Mouse (Mus musculus) erythroblast, adult 5-6 weeks (primary cell): ENCODE measurements around the gene Ptpra. TPM values are rescaled to one million over a fixed set of nuclear protein-coding genes. Genes with fewer than 3 reads are reported as not detected.
A peak's percentile ranks its signal among the peaks of the same experiment; 100 is the strongest.

Experiments
- ATAC-seq: replicated peaks from 2 replicates; pipeline ENCODE4 v1.8.0; 2016; ENCODE audit warnings: moderate number of reproducible peaks, mild to moderate bottlenecking, moderate TSS enrichment, inconsistent platforms; ENCODE audit not compliant: poor library complexity, low FRiP score, severe bottlenecking
- total RNA-seq, 2 experiments: library from RNA; stranded (forward) in 1 of 2; stranded (reverse) in 1 of 2; fragments of 150-400 nt in 1 of 2; fragments of 200-764, 138-1000 nt in 1 of 2; gene quantifications; 2 replicates each; pipeline versions ENCODE4 v1.2.3 to v1.2.4; 2015 to 2017; ENCODE audit warnings: low replicate concordance in 2 of 2

Ptpra gene
- total RNA-seq, 2 experiments from 2014 or later = 39.8 to 42.1 TPM

GRCm38 (mm10) chr2:130439840-130440480 lies 10.1 kb upstream of the Ptpra start:
- ATAC-seq = no peak

GRCm38 (mm10) chr2:130442162-130442561 lies 7.9 kb upstream of the Ptpra start:
- ATAC-seq = peak; percentile 73

DNA sequence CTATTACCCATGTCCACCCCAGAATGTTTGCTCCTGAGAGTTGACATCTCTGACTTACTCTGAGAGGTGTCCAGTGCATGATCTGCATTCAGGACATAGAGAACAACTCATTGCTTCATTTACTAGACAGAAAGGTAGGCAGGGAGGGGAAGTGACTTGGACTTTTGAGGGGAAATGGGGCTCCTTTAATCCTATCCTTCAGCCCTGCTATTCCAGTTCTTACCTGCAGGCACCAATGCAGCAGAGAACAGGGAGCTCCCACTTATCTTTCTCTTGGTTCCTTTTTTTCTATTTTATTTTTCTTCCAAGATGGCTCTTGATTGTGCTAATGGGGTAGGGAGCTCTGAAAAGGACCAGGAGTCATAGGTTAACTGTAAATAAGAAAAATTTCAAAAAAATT lies 1.6 kb upstream of the Ptpra start:
- ATAC-seq = no peak

DNA sequence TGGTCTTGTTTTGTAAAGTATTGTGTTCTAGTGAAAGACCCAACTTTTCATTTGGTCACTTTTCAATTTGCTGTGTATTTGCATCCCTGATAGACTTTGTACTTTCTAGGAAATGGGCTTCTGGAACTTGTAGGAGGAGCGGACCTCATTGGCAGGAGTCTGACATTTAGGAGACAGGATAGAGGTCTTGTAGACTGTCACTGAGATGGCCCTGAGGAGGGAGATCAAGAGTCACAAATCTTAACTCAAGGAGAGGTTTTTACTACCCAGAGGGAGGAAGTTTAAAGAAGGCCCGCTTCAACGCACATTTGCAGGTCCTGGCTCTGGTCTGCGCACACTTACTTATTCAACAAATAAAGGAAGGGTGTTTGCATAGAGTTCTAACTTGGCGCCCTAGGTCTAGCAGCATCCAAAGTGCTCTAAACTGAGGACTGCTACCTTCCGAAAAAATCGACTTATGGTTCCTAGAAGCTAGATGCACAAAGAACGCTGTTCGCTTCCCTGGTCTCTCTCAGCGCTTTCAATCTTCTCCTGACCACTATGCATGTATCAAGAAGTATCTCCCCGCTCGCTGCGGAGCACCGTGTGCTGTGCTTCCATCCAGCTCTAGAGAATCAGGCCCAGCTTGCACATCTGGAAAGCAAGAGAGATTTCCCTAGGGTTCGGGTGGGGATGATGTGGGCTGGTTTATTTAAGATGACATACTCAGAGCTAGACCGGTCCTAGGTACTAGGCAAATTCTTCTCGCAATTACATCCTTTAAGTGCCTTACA lies 871 bp upstream of the Ptpra start:
- ATAC-seq = no peak

DNA sequence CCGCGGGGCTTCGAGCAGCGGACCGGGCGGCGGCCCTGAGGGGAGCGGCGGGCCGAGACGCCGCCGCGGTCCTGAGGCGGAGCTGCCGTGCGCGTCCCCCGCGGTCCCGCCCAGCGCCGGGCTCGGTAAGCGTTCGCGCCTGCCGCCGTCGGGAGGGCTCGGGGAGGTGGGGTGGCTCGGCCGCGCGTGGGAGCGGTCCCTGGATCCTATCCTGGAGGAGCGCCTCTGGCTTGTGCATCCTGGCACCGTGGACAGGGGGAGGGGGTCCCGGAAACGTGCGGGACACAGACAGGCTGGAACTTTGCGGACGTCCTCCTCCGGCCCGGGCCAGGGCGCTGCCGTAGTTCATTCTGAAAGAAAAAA lies 337 bp downstream of the Ptpra start:
- ATAC-seq = peak; percentile 86

GRCm38 (mm10) chr2:130451086-130451726 lies 1.1 kb downstream of the Ptpra start:
- no peak for ATAC-seq

- ATAC-seq = no peak
Measured at GRCm38 (mm10) chr2:130451727-130452090, 1.6 kb downstream of the Ptpra start.

GRCm38 (mm10) chr2:130452266-130452665 lies 2.2 kb downstream of the Ptpra start:
- no peak for ATAC-seq

- no peak for ATAC-seq
Measured at GRCm38 (mm10) chr2:130453421-130453820, 3.3 kb downstream of the Ptpra start.

- no peak for ATAC-seq
Measured at GRCm38 (mm10) chr2:130454748-130455370, 4.8 kb downstream of the Ptpra start.

DNA sequence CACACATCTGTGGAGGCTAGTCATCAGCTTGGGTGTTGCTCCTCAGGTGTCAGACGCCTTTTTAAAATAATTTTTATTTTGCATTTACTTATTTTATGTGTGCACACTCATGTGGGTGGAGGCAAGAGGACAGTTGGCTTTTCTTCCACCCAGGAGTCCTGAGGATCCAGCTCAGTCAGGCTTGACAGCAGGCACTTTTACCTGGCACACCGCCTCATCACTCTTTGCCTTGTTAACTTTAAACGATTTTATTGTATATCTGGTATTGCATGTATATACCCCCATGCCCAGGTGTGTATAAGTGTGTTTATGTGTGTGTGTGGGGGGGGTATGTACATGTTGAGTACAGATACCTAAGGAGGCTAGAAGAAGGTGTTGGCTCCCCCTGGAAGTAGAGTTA lies 7.8 kb downstream of the Ptpra start:
- ATAC-seq = no peak

DNA sequence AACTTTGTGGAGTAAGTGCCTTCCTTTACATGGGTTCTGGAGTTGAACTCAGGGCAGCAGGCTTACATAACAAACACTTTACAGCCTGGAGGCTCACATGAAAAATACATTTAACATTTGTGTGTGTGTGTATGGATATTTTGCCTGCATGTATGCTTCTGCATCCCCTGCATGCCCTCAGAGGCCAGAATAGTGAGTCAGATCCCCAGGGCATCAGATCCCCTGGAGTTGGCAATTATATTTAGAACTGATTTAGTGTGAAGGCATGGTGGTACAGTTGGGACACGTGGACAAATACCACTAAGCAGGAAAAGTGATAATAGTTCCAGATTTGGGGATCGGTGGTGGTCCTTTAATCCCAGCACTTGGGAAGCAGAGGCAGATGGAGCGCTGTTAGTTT lies 9.5 kb downstream of the Ptpra start:
- ATAC-seq = no peak

GRCm38 (mm10) chr2:130461287-130462071 lies 11.4 kb downstream of the Ptpra start:
- no peak for ATAC-seq

- ATAC-seq = no peak
Measured at GRCm38 (mm10) chr2:130466438-130466837, 16.4 kb downstream of the Ptpra start.

DNA sequence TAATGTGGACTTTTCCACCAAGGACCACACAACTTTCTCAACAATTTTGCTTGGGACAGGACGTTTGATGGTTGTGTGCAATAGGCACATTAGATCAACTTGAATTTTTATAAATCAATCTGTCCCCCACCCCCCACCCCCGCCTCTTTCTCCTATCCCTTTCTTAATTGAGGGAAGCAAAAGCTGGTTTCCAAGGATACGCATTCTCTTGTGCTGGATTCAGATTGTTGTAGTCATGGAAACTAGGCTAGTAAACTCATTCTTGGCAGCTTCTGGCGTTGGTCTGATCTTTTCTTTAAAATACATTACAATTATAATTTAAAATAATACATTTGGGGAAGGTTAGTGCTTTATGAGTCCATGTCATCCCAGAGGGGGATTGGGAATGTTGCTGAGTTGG lies 19.3 kb downstream of the Ptpra start:
- no peak for ATAC-seq

DNA sequence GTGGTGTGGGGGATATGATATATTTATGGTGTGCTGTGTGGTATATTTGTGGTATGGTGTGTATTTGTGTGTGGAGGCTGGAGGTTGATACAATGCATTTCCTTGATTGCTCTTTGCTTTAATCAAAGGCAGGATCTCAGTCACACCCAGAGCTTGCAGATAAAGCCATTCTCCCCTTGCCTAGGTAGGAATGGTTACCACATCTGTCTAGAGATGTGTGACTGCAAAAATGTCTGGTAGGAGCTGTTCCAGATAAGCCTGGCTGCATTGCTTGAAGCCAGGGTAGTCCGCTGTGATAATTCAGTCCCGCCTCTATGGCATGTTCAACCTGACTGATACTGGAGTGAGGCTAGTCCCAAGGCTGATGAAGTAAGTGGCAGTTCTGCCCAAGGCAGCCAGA lies 19.9 kb downstream of the Ptpra start:
- peak; percentile 77 for ATAC-seq

- no peak for ATAC-seq
Measured at GRCm38 (mm10) chr2:130472908-130473510, 22.9 kb downstream of the Ptpra start.

DNA sequence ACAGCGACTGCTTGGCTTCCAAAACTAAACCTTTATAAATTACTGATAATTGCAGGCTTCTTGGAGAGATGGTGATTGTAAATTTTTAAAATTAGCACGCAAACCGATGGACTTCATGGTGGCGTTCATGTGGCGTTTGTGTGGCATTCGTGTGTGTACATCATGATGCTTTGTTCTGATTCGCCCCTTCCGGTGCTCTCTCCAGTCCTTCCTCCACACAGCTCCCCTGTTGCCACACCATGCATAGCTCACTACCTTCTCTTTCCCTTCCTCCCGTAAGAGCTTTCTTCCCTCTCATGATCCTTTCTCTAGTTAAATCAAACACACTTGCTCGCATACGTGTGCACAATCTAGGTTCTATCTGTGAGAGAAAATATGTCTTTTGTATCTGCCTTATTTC lies 25.7 kb downstream of the Ptpra start:
- no peak for ATAC-seq

- ATAC-seq = no peak
Measured at GRCm38 (mm10) chr2:130476666-130477297, 26.7 kb downstream of the Ptpra start.
